Mouse (Mus musculus) adrenal gland, postnatal 14 days (tissue): Measurements from ENCODE around the gene Alg5. TPM values are rescaled to one million over a fixed set of nuclear protein-coding genes. Genes with fewer than 3 reads are reported as not detected.
"Not testable (repeated sequence)": the region's sequence is repeated elsewhere in the genome, so short reads cannot be mapped to it uniquely, and the experiment has no call there.

ENCODE experiments used
- DNase-seq: peaks from one replicate; pipeline ENCODE4 v3.0.0; 2021; ENCODE audit warnings: mixed read lengths
- long read RNA-seq, 2 experiments: library from polyadenylated mRNA; stranded (forward); transcript quantifications; one replicate each; pipeline ENCODE4 v2.0.0; 2021
- total RNA-seq: library from RNA; stranded (reverse); gene quantifications from 2 replicates; pipeline ENCODE4 v1.2.3, GENCODE M21; 2021

Alg5 gene
- 34.0 and 34.6 TPM in 2 replicates for total RNA-seq
- long read RNA-seq, experiment 1, transcript Alg5-201 (10 exons, 1,471 nt), result major isoform, 132 of 141 reads
- long read RNA-seq, experiment 1, partial matches to known transcripts, result 3 of 141 reads
- long read RNA-seq, experiment 1, other reads (novel, unspliced or antisense), result 3 of 141 reads
- long read RNA-seq, experiment 2, transcript Alg5-201 (10 exons, 1,471 nt), result major isoform, 91 of 95 reads
- long read RNA-seq, experiment 2, partial matches to known transcripts, result 1 of 95 reads
- long read RNA-seq, experiment 2, other reads (novel, unspliced or antisense), result 2 of 95 reads

DNA sequence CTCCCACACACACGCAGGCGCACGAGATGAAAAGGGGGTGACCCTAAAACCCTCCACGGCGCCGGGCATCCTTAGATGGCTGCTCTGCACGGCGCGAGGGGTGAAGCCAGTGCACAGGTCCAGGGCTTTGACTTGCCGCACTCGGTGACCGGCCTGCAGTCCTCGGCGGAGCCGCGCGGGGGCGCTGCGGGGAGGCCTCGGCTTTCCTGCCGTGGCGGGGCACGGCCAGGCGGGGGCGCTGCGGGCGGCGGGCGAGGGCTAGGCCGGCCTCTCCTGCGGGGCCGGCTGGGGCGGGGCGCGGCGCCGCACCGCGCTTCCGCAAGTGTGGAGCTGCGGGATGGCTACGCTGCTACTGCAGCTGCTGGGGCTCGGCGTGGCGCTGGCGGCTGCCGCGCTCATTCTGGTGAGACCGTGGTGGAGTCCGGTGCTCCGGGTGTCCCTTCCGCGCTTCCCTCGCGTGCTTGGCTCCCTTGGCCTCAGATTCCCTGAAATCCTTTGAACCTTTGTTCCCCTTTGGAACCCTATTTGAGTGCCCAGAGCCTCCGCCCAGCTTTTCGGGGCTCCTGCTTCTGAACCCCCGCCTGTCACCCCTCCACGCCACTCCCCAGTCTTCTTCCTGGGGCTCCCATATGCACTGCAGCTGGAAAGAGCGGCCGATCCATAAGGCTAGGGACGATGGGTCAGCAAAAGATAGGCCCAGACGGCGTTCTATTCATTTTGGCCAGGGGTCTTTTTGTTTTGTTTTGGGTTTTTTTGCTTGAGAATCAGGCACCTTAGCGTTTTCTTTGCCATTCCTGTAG lies at the start of gene Alg5, which contains the start of gene Exosc8:
Gene Alg5, plus strand, starts transcription at position 293 of the 800 bp plus-strand sequence.
Gene Exosc8, minus strand, starts transcription at position 147 of the 800 bp plus-strand sequence.
- DNase-seq, result peak; percentile 96

DNA sequence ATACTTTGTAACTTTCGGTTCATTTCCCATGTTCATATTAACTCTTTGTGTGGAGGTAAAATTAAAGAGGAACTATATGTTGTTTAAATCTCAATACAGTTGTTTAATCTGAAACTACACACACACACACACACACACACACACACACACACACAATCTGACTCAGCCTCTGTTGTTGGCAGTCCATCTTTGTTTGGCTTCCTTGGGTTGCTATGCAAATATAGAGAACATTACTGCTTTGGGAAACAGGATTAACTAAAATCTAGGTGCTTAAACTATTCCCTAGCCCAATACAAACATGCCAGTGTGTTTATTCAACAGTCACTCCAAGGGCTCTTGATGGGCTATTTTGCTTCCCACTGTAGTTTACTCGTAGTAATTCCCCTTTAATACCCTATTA lies 48.1 kb upstream of the Alg5 start:
- no peak for DNase-seq

DNA sequence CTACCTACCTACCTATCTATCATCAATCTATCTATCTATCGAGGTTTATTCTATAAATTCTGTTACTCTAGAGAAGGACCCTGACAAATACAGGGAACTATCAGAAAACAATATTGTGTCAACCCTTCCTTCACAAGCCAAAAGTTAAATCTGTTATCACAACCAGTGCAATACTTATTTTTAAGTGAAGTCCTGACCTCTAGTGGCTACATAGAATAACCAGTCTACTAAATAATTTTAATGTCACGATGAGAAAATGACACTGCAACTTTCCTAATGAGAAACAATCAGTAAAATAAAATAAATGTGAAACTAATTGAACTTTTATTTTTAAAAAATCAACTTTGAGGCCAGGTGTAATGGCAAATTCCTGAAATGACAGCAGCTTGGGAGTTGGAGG lies 46.2 kb upstream of the Alg5 start:
- DNase-seq, result no peak

DNA sequence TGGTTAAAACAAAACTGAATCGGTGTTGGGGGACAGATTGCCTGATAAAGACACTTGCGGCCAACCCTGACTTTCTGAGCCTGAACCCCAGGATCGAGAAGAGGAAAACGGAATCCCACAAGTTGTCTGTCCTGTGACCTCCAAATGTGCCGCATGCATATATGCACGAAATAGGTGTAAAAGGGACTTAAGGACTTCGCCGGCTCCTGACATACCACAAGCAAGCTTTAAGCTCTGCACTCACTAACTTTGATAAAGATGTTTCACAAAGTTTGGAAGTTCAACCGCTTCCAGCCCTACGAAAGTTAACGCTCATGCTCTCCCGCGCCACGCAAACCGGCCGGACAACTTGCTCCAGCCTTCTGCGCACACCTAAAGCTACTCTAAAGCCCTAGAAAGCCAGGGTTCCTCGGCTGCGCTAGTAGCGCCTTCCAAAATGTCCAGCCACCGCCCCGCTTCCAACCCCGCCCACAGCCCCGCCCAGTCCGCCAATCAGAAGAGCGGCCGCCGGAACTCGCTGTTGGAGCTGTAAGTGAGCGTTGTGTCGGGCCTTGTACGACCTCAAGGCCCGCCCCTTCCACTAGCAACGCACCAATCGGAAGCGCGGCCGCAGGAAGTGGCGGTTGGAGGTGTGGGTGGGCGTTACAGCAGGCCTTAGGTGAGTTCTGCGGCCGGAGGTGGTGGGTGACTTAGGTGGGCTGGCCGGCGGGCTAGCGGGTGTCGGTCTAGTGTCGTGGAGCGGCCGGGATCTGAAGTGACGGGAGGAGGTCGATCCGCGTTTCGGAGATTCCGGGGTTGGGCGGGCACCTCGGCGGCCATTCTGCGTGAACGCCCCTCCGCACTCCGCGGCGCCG lies 42.9 kb upstream of the Alg5 start, which contains the start of gene Supt20:
Gene Supt20, plus strand, starts transcription at position 606 of the 854 bp plus-strand sequence.
- peak; percentile 96 for DNase-seq

- DNase-seq, result no peak
Measured at GRCm38 (mm10) chr3:54693056-54693415, 42.3 kb upstream of the Alg5 start.

DNA sequence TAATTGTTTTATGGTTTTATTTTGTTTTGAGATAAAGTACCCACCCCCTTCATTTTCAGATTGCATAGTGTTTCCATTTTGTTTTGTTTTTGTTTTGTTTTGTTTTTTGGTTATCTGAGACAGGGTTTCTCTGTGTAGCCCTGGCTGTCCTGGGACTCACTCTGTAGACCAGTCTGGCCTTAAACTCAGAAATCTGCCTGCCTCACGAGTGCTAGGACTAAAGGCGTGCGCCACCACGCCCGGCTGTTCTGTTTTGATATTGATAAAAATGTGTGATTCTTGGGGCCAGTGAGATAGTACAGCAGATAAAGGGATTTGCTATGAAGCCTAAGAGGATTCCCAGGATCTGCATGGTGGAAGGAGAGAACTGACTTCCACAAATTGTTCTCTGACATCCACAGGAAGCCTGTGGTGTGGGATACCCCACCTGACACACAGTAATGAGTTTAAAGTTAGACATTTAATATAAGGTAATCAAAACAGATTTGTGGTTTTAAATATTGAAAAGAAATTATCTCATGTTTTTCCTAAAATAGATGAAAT lies 35.5 kb upstream of the Alg5 start:
- no peak for DNase-seq

GRCm38 (mm10) chr3:54704106-54704505 lies 31.2 kb upstream of the Alg5 start:
- not testable (repeated sequence) for DNase-seq

GRCm38 (mm10) chr3:54708972-54709371 lies 26.4 kb upstream of the Alg5 start:
- no peak for DNase-seq

GRCm38 (mm10) chr3:54714253-54714652 lies 21.1 kb upstream of the Alg5 start, which contains the start of gene Gm21958:
Gene Gm21958, minus strand, starts transcription at chr3:54714353.
- DNase-seq, result no peak

DNA sequence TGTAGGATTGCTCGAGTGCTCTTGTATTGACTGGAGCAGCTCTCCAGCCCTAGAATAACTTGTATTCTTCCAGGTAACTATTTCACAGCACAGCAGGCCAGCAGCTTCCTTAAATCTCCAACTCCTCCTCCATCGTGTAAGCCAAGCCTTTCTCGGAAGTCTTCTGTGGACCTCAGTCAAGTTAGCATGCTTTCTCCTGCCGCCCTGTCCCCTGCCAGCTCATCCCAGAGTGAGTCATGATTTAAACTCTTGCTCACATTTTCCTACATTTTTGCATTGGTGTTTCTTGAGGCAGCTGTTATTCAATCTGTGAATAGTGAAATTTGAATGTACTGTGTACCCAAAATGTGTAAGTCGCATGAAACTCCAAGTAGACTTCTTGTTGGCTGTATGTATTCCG lies 19.9 kb upstream of the Alg5 start:
- no peak for DNase-seq

DNA sequence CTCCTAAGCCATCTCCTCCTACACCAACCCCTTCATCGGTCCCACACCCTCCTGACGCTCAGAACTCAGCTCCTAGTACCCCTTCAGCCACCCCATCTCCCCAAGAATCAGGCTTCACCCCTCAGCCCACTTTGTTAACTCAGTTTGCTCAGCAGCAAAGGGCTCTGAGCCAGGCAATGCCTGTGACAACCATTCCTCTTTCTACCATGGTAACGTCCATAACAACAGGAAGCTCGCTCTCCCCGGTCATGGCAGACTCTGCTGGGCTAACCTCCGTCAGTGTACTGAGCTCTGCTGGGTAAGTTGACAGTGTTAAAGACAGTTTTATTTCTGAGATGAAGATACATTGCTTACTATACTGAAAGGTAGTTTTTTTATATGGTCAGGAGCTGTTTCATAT lies 18.0 kb upstream of the Alg5 start:
- no peak for DNase-seq

- no peak for DNase-seq
Measured at GRCm38 (mm10) chr3:54718947-54719346, 16.4 kb upstream of the Alg5 start.

- DNase-seq, result peak; percentile 14
Measured at GRCm38 (mm10) chr3:54723741-54724500, 11.4 kb upstream of the Alg5 start.

GRCm38 (mm10) chr3:54725344-54725743 lies 10.0 kb upstream of the Alg5 start:
- DNase-seq, result no peak

DNA sequence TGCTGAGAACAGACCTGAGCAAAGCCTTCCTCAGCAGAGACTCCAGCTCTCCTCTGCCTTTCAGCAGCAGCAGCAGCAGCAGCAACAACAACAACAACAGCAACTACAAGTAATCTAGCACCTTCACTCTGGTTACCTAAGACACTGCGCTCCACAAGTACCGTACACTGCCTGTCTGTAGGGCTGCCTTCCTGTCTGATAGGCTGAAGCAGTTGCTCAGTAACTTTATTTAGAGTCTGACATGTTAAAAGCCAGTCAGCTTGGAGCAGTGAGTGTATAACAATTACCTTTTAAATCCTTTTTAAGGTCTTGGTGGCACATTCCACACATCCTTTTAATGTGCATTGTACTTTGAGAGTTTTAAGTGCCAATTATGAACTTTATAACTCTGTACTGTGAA lies 7.8 kb upstream of the Alg5 start:
- DNase-seq, result no peak

GRCm38 (mm10) chr3:54728100-54728499 lies 7.2 kb upstream of the Alg5 start:
- no peak for DNase-seq

DNA sequence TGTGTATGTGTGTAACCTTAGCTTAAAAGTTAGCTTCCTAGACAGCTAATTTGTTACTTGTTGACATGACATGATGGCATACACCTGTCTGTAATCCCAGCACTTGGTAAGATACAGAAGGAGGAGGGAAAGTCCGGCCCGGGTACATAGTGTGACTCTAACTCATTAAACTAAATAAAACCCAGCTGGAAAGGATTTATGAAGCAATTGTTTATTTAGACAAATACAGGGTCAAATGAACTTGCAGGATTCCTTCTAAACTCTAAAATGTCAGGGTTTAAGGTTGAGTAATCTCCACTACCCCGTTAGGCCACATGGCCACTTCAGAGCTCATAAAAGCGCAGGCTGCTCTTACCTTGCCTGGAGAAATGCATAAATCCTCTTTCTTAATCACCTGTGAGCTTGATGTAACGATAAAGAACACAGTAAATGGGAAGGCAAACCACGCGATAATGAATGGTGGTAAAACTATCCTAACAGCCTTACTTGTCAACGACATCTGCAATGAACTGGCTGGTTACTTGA lies 3.7 kb upstream of the Alg5 start:
- no peak for DNase-seq

- DNase-seq, result no peak
Measured at GRCm38 (mm10) chr3:54732371-54732770, 3.0 kb upstream of the Alg5 start.

DNA sequence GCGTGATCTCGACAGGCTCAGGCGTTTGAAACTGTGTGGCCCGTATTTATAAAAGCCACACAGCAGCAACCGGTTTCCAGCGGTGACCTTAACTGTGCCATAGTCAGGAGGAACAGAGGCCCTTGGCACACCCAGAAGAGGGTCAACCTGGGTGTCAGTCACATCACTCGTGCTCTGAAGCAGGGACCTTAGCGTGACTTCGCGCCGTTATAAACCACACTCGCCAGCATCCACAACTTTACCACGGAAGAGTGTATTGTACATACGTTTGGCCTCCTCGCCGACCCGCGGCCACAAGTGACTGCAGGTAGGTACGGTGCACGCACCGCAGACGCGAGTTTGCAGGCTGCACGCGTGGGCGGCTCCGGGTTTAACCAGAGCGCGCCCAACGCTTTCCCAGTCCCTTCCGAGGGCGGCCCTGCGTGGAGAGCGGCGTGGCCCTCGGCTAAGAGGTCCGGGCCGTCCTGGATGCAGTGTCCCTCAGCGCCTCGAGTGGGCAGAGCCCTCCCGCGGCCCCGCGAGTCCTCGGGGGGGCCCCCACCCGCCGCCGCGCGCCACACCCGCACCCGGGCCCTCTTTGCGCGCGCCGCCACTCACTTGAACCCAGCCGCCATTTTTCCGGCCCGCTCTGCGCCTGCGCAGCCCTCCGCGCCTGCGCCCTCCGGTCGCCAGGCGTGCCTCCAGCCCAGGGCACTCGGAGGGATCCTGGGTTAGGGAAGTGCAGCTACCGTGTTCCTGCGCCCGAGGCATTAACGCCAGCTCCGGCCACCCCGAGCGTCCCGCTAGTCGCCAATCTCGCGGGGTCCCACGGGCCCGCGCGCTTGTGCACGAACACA lies 710 bp upstream of the Alg5 start:
- DNase-seq, result peak; percentile 95
